Mouse (Mus musculus) small intestine, adult 2 months (tissue): ENCODE measurements around the gene Parp14. TPM values are rescaled to one million over a fixed set of nuclear protein-coding genes. Genes with fewer than 3 reads are reported as not detected.
A peak's percentile ranks its signal among the peaks of the same experiment; 100 is the strongest.

Experiments used
- H3K27ac ChIP-seq: fragments of 200-500 bp; 2 replicates; pipeline ENCODE4 v1.5.1; 2012; ENCODE audit warnings: low read depth, low read length, control low read depth, inconsistent platforms; ENCODE audit not compliant: insufficient read depth
- H3K27me3 ChIP-seq: fragments of 200-500 bp; 2 replicates; pipeline ENCODE4 v1.6.1; 2012; ENCODE audit warnings: mild to moderate bottlenecking, moderate library complexity, low read length, inconsistent platforms; ENCODE audit not compliant: control insufficient read depth, insufficient read depth
- H3K36me3 ChIP-seq: fragments of 200-500 bp; 2 replicates; pipeline ENCODE4 v1.6.1; 2012; ENCODE audit warnings: mild to moderate bottlenecking, low read length, control low read depth, inconsistent platforms; ENCODE audit not compliant: control insufficient read depth, insufficient read depth
- H3K4me1 ChIP-seq: fragments of 200-500 bp; 2 replicates; pipeline ENCODE4 v1.6.1; 2012; ENCODE audit warnings: low read length, inconsistent platforms, mixed read lengths; ENCODE audit not compliant: control insufficient read depth, insufficient read depth, insufficient read length
- H3K4me3 ChIP-seq: fragments of 200-500 bp; 2 replicates; pipeline ENCODE4 v1.5.1; 2012; ENCODE audit warnings: low read depth, mild to moderate bottlenecking, control low read depth, inconsistent platforms, low read length, moderate library complexity
- CTCF ChIP-seq: fragments of 200-500 bp; IDR thresholded peaks from 2 replicates; pipeline ENCODE4 v1.5.1; 2012; ENCODE audit warnings: low read depth, mild to moderate bottlenecking, control low read depth, inconsistent platforms, low read length, moderate library complexity, mixed read lengths; ENCODE audit not compliant: insufficient replicate concordance, insufficient read length; ENCODE audit errors: extremely low read depth
- POLR2A ChIP-seq: fragments of 200-500 bp; IDR thresholded peaks from 2 replicates; pipeline ENCODE4 v1.6.1; 2012; ENCODE audit warnings: low read depth, mild to moderate bottlenecking, control low read depth, inconsistent platforms, low read length, moderate library complexity
- WGBS: fragments of 180-500 bp; shearing (Covaris S2); methylation state at CpG from one replicate; pipeline ENCODE4 v1.1.7; 2018; 5-methylcytosine and 5-hydroxymethylcytosine counted together
- polyA plus RNA-seq: library from polyadenylated mRNA; depleted of rRNA; stranded (reverse); fragments of >200 nt; gene quantifications from 2 replicates; pipeline ENCODE4 v1.2.3, GENCODE M21; 2012

The Parp14 gene
- polyA plus RNA-seq, 1 experiment = 17.5 TPM

DNA sequence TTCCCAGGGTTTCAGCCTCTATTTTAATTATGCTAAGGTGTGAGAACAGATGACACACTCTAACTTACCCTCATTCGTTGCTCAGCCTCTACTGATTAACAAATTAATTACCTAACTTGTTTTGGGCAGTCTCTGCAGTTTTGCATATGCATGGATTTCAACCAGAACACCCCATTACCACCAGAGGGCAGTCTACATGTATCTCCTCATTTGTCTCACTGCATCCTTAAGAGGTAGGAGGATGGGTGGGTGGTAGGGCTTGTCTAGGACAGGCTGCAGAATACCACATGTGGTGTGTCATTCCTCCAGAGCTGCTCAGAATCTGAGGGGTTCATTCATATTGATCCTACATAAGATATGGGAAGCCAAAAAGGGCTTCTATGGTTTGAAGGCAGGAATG is 31.7 kb downstream of the Parp14 start:
- TF ChIP-seq POLR2A = no peak
- peak; percentile 10; the same call in 1 of the 2 replicates for TF ChIP-seq CTCF
- Histone ChIP-seq H3K36me3 (peaks cover 72% of the 10 kb centered on the region), H3K4me3 (no peak overlapping the region), H3K27ac (no peak overlapping the region), H3K27me3 (no peaks in the 10 kb centered on the region), H3K4me1 (no peaks in the 10 kb centered on the region)
- 10% methylated on average over 1 of the region's 1 CpGs for WGBS

DNA sequence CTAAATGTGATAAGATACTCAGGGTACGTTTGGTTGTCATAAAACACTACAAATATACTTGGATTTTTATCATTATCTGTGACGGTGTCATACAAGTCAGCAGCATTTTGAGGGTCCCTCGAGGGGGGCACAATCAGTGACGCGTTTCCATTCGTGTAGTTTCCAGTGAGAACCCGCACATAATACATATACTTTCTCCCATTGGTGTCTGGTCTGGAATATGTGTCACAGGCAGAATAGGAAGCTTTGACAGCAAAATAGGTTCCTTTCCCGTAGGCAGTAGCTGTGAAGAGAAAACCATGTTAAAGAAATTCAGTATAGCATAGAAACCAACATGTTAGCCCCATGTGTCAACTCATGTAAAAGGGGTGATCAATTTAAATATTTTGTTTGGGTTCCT is 36.7 kb downstream of the Parp14 start:
- TF ChIP-seq POLR2A = no peak
- no peak for TF ChIP-seq CTCF
- Histone ChIP-seq H3K4me3 (no peak overlapping the region), H3K27ac (no peak overlapping the region), H3K36me3 (peaks cover 51% of the 10 kb centered on the region), H3K27me3 (no peaks in the 10 kb centered on the region), H3K4me1 (no peaks in the 10 kb centered on the region)
- 92% methylated on average over 8 of the region's 8 CpGs for WGBS

DNA sequence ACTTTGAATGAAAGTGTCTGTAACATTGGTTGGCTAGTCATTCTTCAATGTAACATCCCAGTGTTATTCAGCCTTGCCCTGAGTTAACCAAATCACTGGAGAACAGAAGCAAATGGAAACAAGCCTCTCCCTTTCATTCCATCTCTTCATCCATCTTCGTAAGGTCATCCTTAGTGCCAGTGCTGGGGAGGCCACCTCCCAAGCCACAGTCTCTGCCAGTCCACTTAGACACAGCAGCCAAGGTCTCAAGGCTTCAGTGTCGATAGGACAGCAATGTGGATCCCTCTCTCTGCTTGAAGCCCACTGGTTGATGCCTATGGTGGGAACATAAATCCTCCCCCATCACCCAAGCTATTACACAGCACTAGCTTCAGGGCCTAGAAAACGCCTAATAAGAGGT is 38.4 kb downstream of the Parp14 start:
- Histone ChIP-seq H3K4me1 (no peaks in the 10 kb centered on the region), H3K27me3 (no peaks in the 10 kb centered on the region), H3K4me3 (no peak overlapping the region), H3K27ac (no peak overlapping the region), H3K36me3 (peaks cover 38% of the 10 kb centered on the region)
- no peak for TF ChIP-seq POLR2A
- TF ChIP-seq CTCF = no peak
- 94% methylated on average over 3 of the region's 3 CpGs for WGBS

DNA sequence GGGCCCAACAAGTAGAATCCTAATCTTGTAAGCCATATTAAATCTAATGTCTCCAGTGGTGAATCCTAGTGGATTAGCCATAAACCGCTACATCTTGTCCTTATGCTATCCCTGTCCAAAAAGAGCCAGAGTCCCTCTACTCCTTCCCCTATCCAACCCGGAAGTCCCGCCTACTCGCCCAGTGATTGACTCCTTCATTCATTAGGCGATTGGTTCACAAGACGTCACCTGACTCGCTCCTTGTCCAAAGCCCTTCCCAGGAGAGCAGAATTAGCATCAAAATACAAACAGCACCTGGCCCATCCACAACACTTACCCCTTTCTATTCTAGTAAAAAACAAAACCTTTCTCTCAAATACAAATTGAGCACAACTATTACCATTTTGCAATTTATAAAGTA is 41.3 kb downstream of the Parp14 start:
- WGBS = 61% methylated on average over 7 of the region's 7 CpGs
- H3K4me3 ChIP-seq = no peak overlapping the region
- no peaks in the 10 kb centered on the region for H3K4me1 ChIP-seq
- no peaks in the 10 kb centered on the region for H3K27me3 ChIP-seq
- H3K27ac ChIP-seq = no peak overlapping the region
- no peak for TF ChIP-seq POLR2A
- TF ChIP-seq CTCF = no peak
- peaks cover 27% of the 10 kb centered on the region for H3K36me3 ChIP-seq

DNA sequence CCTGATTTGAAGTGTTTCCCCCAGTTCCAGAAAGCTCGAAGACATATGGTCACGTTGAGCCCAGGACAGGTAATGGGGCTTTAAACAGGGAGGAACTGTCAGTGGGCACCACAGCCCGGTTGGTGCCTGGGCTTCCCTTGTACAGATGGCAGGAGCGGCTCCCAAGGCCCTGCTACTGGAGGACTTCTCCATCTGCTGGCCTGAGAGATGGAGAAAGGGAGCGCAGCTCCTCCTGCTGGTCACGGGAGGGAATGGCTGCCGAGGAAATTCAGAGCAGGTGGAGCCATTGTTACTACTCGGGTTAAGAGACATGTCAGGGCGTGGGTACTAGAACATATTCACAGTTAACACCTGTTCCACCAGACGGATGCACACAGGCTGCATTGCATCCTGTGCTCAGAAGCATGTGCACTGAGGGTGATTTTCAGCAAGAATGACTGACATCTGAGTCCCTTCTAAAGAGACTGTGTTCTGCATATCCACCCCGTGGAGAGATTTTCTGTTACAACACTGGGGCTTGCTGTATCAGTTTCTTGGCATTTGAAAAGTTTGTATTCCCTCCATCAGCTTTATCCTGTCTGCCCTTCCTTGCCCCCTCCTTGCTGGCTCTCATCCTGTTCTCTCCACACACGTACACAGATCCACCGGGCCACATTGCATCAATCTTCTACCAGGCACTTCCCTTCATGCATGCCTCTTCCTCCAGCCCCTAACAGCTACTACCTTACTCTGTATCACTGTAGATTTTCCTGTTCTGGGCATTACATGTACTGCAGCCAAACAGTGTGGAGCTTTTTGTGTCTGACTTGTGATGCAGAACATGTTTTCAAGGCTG is 53.9 kb downstream of the Parp14 start:
- TF ChIP-seq CTCF (peak; percentile 99), POLR2A (0 out of 2 replicates have a peak, but pooled peaks have one; percentile 10)
- Histone ChIP-seq H3K27me3 (no peaks in the 10 kb centered on the region), H3K4me3 (no peak overlapping the region), H3K4me1 (no peaks in the 10 kb centered on the region), H3K36me3 (peaks cover 11% of the 10 kb centered on the region; the same call in 1 of the 2 replicates), H3K27ac (no peak overlapping the region)
- WGBS = 31% methylated on average over 13 of the region's 13 CpGs

DNA sequence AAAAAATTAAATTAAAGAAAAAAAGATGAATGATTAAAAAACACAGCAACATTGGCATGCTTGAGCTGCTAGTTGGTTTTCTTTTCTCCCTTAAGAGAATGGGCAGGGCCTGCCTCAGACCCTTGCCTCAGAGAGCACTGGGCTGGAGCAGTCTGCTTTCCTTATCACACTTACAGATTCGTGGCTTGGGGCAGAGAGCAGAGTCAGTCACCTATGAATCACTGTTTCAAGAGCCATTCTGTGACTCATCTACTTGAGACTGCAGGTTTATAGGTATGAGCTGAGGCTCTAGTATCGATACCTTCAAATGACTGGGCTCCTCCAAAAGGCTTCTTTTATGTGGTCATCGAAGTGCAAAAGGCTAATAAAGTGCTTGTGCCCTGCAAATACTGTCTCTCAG is 58.2 kb downstream of the Parp14 start:
- WGBS = 29% methylated on average over 3 of the region's 3 CpGs
- H3K27ac ChIP-seq = no peak overlapping the region
- no peaks in the 10 kb centered on the region for H3K27me3 ChIP-seq
- H3K36me3 ChIP-seq = peaks cover 3% of the 10 kb centered on the region; the same call in 1 of the 2 replicates
- H3K4me1 ChIP-seq = no peaks in the 10 kb centered on the region
- TF ChIP-seq POLR2A = no peak
- no peak for TF ChIP-seq CTCF
- H3K4me3 ChIP-seq = no peak overlapping the region

DNA sequence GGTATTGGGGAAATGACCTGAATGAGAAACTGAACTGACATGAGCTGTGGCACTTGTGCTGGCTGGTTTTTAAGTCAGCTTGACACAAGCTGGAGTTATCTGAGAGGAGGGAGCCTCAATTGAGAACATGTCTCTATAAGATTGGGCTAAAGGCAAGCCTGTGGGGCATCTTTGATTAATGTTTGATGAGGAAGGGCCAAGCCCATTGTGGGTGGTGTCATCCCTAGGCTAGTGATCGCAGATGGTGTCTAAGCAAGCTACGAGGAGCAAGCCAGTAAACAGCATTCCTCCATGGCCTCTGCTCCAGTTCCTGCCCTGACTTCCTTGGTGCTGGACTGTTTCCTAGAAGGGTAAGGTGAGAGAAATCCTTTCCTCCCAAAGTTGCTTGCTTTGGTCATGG is 62.5 kb downstream of the Parp14 start:
- no peak overlapping the region for H3K27ac ChIP-seq
- TF ChIP-seq CTCF (no peak), POLR2A (no peak)
- H3K4me3 ChIP-seq = no peak overlapping the region
- H3K27me3 ChIP-seq = no peaks in the 10 kb centered on the region
- 96% methylated on average over 2 of the region's 2 CpGs for WGBS
- no peaks in the 10 kb centered on the region for H3K4me1 ChIP-seq
- H3K36me3 ChIP-seq = 0 out of 2 replicates have a peak, but pooled peaks cover 3% of the 10 kb centered on the region

GRCm38 (mm10) chr16:35807663-35807992 is 63.7 kb downstream of the Parp14 start:
- TF ChIP-seq POLR2A = no peak
- no peak for TF ChIP-seq CTCF
- H3K27me3 ChIP-seq = no peaks in the 10 kb centered on the region
- no peaks in the 10 kb centered on the region for H3K4me1 ChIP-seq
- H3K27ac ChIP-seq = no peak overlapping the region
- H3K36me3 ChIP-seq = 0 out of 2 replicates have a peak, but pooled peaks cover 3% of the 10 kb centered on the region
- WGBS = 30% methylated on average over 4 of the region's 4 CpGs
- no peak overlapping the region for H3K4me3 ChIP-seq
